Mouse (Mus musculus): ENCODE measurements around the gene Cgref1.
A peak's percentile ranks its signal among the peaks of the same experiment; 100 is the strongest.

Gene Cgref1

GRCm38 (mm10) chr5:30944956-30945781, at the start of gene Cgref1:
Cgref1 (minus strand) TSS chr5:30945591.
- DNase-seq: peak; percentile 86 to 88

- no peak for DNase-seq
These were observed 48.7 kb upstream of the Cgref1 start for GRCm38 (mm10) chr5:30994074-30994473.

- DNase-seq: no peak
These were observed 47.7 kb upstream of the Cgref1 start for GRCm38 (mm10) chr5:30992980-30993676.

- peak; percentile 30 for DNase-seq
These were observed 37.0 kb upstream of the Cgref1 start for GRCm38 (mm10) chr5:30982357-30982756.

- DNase-seq: peak; percentile 49 to 55
These were observed 29.7 kb upstream of the Cgref1 start for GRCm38 (mm10) chr5:30974870-30975656.

GRCm38 (mm10) chr5:30969440-30969839, 24.0 kb upstream of the Cgref1 start:
- DNase-seq: no peak

- peak in 1 of 2 experiments; percentile 27 for DNase-seq
These were observed 23.0 kb upstream of the Cgref1 start, which contains the start of gene Tcf23 for GRCm38 (mm10) chr5:30968416-30968815. Tcf23 (plus strand) TSS chr5:30968662.

GRCm38 (mm10) chr5:30966189-30966588, 20.8 kb upstream of the Cgref1 start:
- no peak for DNase-seq

- DNase-seq: no peak
These were observed 18.5 kb upstream of the Cgref1 start for GRCm38 (mm10) chr5:30963916-30964315.

GRCm38 (mm10) chr5:30961545-30962505, 16.4 kb upstream of the Cgref1 start:
- DNase-seq: peak in 1 of 2 experiments; percentile 62

GRCm38 (mm10) chr5:30960814-30961213, 15.4 kb upstream of the Cgref1 start:
- no peak for DNase-seq

- peak; percentile 99 for DNase-seq
These were observed 14.6 kb upstream of the Cgref1 start, which contains the start of gene Preb for GRCm38 (mm10) chr5:30959966-30960501. Preb (minus strand) TSS chr5:30960361.

- DNase-seq: peak; percentile 68 to 78
These were observed 13.9 kb upstream of the Cgref1 start for GRCm38 (mm10) chr5:30959198-30959854.

GRCm38 (mm10) chr5:30957891-30958290, 12.5 kb upstream of the Cgref1 start:
- no peak for DNase-seq

GRCm38 (mm10) chr5:30955751-30956150, 10.4 kb upstream of the Cgref1 start:
- DNase-seq: no peak

GRCm38 (mm10) chr5:30954556-30954955, 9.2 kb upstream of the Cgref1 start:
- no peak for DNase-seq

- DNase-seq: no peak
These were observed 8.7 kb upstream of the Cgref1 start for GRCm38 (mm10) chr5:30954065-30954464.

- no peak for DNase-seq
These were observed 7.2 kb upstream of the Cgref1 start for GRCm38 (mm10) chr5:30952551-30952950.

GRCm38 (mm10) chr5:30951706-30952105, 6.3 kb upstream of the Cgref1 start:
- DNase-seq: no peak

- DNase-seq: no peak
These were observed 5.5 kb upstream of the Cgref1 start for GRCm38 (mm10) chr5:30950922-30951321.

GRCm38 (mm10) chr5:30950451-30950850, 5.1 kb upstream of the Cgref1 start:
- DNase-seq: no peak
